Mouse (Mus musculus) liver, embryonic 14.5 days (tissue): ENCODE measurements around the gene Cd55. TPM values are rescaled to one million over a fixed set of nuclear protein-coding genes. Genes with fewer than 3 reads are reported as not detected.
A peak's percentile ranks its signal among the peaks of the same experiment; 100 is the strongest.
"Not testable (repeated sequence)": the region's sequence is repeated elsewhere in the genome, so short reads cannot be mapped to it uniquely, and the experiment has no call there.

Experiments
- ATAC-seq: fragments of 200-750 bp; cut with Nextera tagmentation; 2 replicates; pipeline ENCODE4 v1.8.0; 2017; ENCODE audit warnings: moderate number of reproducible peaks, mild to moderate bottlenecking, moderate library complexity; ENCODE audit not compliant: insufficient read depth
- DNase-seq, 3 experiments: peaks; one replicate each; pipeline ENCODE4 v3.0.0-alpha.2; 2012 to 2013; ENCODE audit warnings: low read depth in 3 of 3, low spot score in 3 of 3
- H3K27ac ChIP-seq: fragments of 300-500 bp; sonication (generic); 2 replicates; pipeline ENCODE4 v1.5.1; 2014; ENCODE audit warnings: moderate library complexity, mild to moderate bottlenecking, control low read depth, inconsistent platforms
- H3K27me3 ChIP-seq: fragments of 300-500 bp; sonication (generic); 2 replicates; pipeline ENCODE4 v1.6.1; 2014; ENCODE audit warnings: mild to moderate bottlenecking, low read length, moderate library complexity; ENCODE audit not compliant: control insufficient read depth, insufficient read depth
- H3K36me3 ChIP-seq: fragments of 300-500 bp; sonication (generic); replicated peaks from 2 replicates; pipeline ENCODE4 v1.6.1; 2014; ENCODE audit warnings: low read depth; ENCODE audit not compliant: control insufficient read depth, insufficient read depth
- H3K4me1 ChIP-seq, 2 experiments: fragments of 200-500 bp in 1 of 2; fragments of 300-500 bp in 1 of 2; sonication (generic) in 1 of 2; replicated peaks; 2 replicates each; pipeline ENCODE4 v1.6.1; 2012 to 2014; ENCODE audit warnings: antibody characterized with exemption in 1 of 2, inconsistent platforms in 1 of 2, low read length in 1 of 2; ENCODE audit not compliant: control insufficient read depth in 2 of 2, insufficient read depth in 2 of 2
- H3K4me2 ChIP-seq: fragments of 300-500 bp; sonication (generic); 2 replicates; pipeline ENCODE4 v1.6.1; 2014; ENCODE audit warnings: low read depth, mild to moderate bottlenecking, control low read depth, moderate library complexity
- H3K4me3 ChIP-seq, 2 experiments: fragments of 200-500 bp in 1 of 2; fragments of 300-500 bp in 1 of 2; sonication (generic) in 1 of 2; 2 replicates each; pipeline ENCODE4 v1.5.1; 2012 to 2014; ENCODE audit warnings: low read depth in 2 of 2, low read length in 2 of 2, mild to moderate bottlenecking in 2 of 2, control low read depth in 1 of 2, inconsistent platforms in 1 of 2, moderate library complexity in 1 of 2; ENCODE audit not compliant: insufficient read depth in 1 of 2
- H3K9ac ChIP-seq: fragments of 300-500 bp; sonication (generic); replicated peaks from 2 replicates; pipeline ENCODE4 v1.6.1; 2014; ENCODE audit warnings: mild to moderate bottlenecking, control low read depth, moderate library complexity
- H3K9me3 ChIP-seq: fragments of 300-500 bp; sonication (generic); 2 replicates; pipeline ENCODE4 v1.6.1; 2016; ENCODE audit warnings: low read length, mixed read lengths; ENCODE audit not compliant: control insufficient read depth
- CTCF ChIP-seq: IDR thresholded peaks from 2 replicates; pipeline ENCODE4 v1.5.1; 2016; ENCODE audit warnings: antibody characterized with exemption, low read depth, control low read depth
- EP300 ChIP-seq: IDR thresholded peaks from 2 replicates; pipeline ENCODE4 v1.6.1; 2016; ENCODE audit warnings: antibody characterized with exemption, low read depth
- WGBS: fragments of 180-500 bp; shearing (Covaris S2); extraction: QIAGEN DNeasy Blood & Tissue Kit; methylation state at CpG from one replicate; pipeline ENCODE4 v1.1.7; 2014; ENCODE audit not compliant: insufficient replicate concordance; 5-methylcytosine and 5-hydroxymethylcytosine counted together
- polyA plus RNA-seq, 2 experiments: library from polyadenylated mRNA; depleted of rRNA in 1 of 2; stranded (reverse) in 1 of 2; unstranded in 1 of 2; fragments of >200 nt; fragmentation: Nextera tagmentation in 1 of 2; extraction: Ambion mirVana in 1 of 2; gene quantifications; 2 replicates each; pipeline versions ENCODE4 v1.2.1 to v1.2.3; 2012 to 2014

The Cd55 gene
- polyA plus RNA-seq, 2 experiments: 15.9 to 19.6 TPM

DNA sequence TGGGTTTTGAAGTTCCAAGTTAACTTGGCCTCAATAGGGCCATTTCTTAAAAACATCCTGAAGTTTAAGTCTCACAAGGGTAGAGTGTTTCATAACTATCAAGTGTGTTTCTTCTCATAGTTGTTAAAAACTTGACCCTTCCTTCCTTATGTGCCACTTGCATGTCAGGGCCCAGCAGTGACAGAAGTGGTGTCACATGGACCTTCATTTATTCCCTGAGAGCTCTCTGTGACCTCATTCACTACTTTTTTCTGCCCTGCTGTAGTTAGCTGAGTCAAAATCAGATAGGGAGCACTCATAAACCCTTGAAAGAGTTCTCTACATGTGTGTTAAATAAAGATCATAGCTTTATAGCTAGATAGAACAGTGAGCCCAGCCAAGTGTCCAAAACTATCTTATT lies 1.6 kb upstream of the Cd55 start:
- DNase-seq (no peak), ATAC-seq (no peak)
- peaks cover 7 to 11% of the 10 kb centered on the region in 2 experiments for H3K4me1 ChIP-seq
- TF ChIP-seq CTCF: no peak
- TF ChIP-seq EP300: no peak
- H3K9me3 ChIP-seq: no peaks in the 10 kb centered on the region
- H3K4me2 ChIP-seq: no peak overlapping the region
- no peaks in the 10 kb centered on the region for H3K27me3 ChIP-seq
- H3K4me3 ChIP-seq: no peak overlapping the region
- no peak overlapping the region for H3K9ac ChIP-seq
- no peak overlapping the region for H3K27ac ChIP-seq
- H3K36me3 ChIP-seq: no peaks in the 10 kb centered on the region

DNA sequence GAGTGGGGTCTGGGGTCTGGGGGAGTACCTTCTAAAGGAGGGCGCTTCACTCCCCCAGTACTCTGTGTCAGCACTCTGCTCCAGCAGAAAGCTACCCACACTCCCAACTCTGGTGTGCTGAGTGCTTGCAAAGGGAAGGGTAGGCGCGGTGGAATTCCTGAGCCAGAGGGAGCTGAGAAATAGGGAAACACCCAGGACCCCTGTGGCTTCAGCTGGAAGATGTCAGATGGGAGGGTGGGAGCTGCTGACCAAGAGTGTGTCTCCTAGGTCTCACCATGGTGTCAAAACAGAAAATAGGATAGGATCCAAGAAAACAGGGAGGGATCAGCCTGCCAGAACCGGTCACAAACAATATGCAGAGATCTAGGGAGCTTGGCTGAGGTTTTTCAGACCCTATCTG lies 323 bp upstream of the Cd55 start:
- TF ChIP-seq EP300: no peak
- no peak for TF ChIP-seq CTCF
- Histone ChIP-seq H3K36me3 (peaks cover 2% of the 10 kb centered on the region), H3K4me1 (peaks cover 7 to 11% of the 10 kb centered on the region in 2 experiments), H3K9me3 (no peaks in the 10 kb centered on the region), H3K4me3 (peak overlapping the region; percentile 73 to 81), H3K27ac (peak overlapping the region; percentile 83), H3K9ac (peak overlapping the region; percentile 87), H3K27me3 (no peaks in the 10 kb centered on the region), H3K4me2 (peak overlapping the region; percentile 92)
- ATAC-seq: peak; percentile 3; the same call in 1 of the 2 replicates
- DNase-seq: no peak
- 11% methylated on average over 4 of the region's 4 CpGs for WGBS

DNA sequence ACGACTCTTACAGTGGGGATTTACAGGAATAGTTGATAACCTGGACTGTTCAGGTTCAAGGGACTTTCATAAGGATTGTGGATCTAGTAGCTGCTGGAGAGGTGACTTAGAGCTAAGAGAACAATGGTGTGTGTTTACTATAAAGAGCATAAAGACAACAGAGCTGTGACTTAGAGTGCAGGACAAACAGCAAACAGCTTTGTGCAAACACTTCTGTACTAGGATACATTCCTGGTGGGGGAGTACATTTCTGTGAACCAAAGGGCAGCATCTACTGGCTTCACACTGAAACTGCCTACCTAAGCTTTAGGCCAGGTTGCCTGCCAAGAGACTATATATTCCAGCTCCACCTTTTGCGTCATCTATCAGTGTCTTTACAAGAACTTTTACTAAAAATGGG lies 7.4 kb downstream of the Cd55 start:
- DNase-seq (no peak), ATAC-seq (no peak)
- H3K9ac ChIP-seq: no peak overlapping the region
- 87% methylated on average over 2 of the region's 2 CpGs for WGBS
- no peak overlapping the region for H3K4me2 ChIP-seq
- H3K27me3 ChIP-seq: no peaks in the 10 kb centered on the region
- no peak overlapping the region for H3K4me3 ChIP-seq
- TF ChIP-seq CTCF: no peak
- TF ChIP-seq EP300: no peak
- no peaks in the 10 kb centered on the region for H3K4me1 ChIP-seq
- H3K27ac ChIP-seq: no peak overlapping the region
- H3K36me3 ChIP-seq: peaks cover 6% of the 10 kb centered on the region
- no peaks in the 10 kb centered on the region for H3K9me3 ChIP-seq

DNA sequence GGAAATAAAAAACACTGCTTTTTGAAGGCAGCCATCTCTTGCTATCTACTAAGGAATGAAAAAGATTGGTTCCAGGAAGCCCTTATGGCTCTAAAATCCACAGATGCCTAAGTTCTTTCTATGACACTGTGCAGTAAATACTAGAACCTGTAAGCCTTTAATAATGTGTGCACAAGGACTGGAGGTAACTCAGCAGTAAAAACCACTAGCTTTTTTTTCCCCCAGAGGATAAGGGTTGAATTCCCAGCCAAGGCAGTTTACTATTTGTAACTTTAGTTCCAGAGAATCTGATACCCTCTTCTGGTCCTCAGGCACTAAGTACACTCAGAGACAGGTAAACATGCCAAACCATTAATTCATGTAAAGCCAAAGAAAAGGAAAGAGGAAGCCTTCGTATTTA lies 19.6 kb downstream of the Cd55 start:
- H3K4me2 ChIP-seq, H3K27me3 ChIP-seq: not testable (repeated sequence)
- whole genome bisulfite sequencing: 62% methylated on average over 1 of the region's 1 CpGs

DNA sequence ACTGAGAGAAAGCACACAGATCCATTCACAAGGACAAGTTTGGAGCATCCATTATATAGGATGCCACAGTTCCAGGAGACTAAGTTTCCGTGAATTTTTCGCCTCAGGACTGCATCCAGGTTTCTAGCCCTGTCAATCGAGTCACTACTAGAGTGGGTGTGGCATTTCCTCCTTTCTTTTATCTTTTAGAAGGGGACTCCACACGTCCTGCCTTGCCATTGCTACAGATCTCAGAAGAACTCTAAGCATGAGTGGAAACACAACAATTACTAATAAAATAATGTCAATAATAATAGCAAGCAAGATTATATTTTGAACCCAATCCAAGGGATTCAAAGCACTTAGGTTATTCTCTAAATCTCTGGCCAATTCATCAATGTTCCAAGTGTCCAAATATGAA lies 31.6 kb downstream of the Cd55 start:
- DNase-seq: no peak
- 29% methylated on average over 4 of the region's 4 CpGs for WGBS

More for the DNA sequence above, 19.6 kb downstream of the Cd55 start:
- not testable (repeated sequence) for H3K9ac ChIP-seq, ATAC-seq, DNase-seq, H3K27ac ChIP-seq, H3K9me3 ChIP-seq, H3K36me3 ChIP-seq, H3K4me1 ChIP-seq, H3K4me3 ChIP-seq

DNA sequence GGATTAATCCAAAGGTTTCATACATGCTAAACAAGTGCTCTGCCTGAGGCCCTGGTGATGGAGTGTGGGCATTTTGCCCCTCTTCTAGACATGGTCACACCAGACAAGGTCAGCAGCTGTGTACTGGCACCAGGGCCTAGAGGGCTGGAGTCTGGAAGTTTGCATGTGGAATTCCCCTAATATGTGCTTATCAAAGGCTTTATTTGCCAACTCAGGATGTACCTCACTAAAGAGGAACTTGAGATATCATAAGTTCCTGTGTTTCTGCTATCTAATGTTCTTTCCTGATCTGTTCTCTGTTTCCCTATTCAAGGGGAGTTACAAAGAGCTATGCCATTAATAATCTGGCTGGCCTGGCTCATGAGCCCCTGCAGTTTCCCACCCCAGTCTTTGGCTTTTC lies 33.9 kb downstream of the Cd55 start:
- H3K4me1 ChIP-seq, H3K4me3 ChIP-seq, H3K27me3 ChIP-seq, H3K36me3 ChIP-seq, DNase-seq, H3K27ac ChIP-seq, H3K9ac ChIP-seq, H3K9me3 ChIP-seq, H3K4me2 ChIP-seq: not testable (repeated sequence)
- peak; percentile 43; the same call in 1 of the 2 replicates for ATAC-seq

More for the DNA sequence above, 31.6 kb downstream of the Cd55 start:
- Histone ChIP-seq H3K4me3 (no peak overlapping the region), H3K4me1 (peaks cover 0 to 2% of the 10 kb centered on the region in 2 experiments; a peak in 1 of 4 replicates), H3K27me3 (no peaks in the 10 kb centered on the region), H3K4me2 (no peak overlapping the region), H3K27ac (no peak overlapping the region), H3K36me3 (no peaks in the 10 kb centered on the region), H3K9ac (no peak overlapping the region), H3K9me3 (no peaks in the 10 kb centered on the region)
- no peak for ATAC-seq
- TF ChIP-seq CTCF (no peak), EP300 (no peak)

DNA sequence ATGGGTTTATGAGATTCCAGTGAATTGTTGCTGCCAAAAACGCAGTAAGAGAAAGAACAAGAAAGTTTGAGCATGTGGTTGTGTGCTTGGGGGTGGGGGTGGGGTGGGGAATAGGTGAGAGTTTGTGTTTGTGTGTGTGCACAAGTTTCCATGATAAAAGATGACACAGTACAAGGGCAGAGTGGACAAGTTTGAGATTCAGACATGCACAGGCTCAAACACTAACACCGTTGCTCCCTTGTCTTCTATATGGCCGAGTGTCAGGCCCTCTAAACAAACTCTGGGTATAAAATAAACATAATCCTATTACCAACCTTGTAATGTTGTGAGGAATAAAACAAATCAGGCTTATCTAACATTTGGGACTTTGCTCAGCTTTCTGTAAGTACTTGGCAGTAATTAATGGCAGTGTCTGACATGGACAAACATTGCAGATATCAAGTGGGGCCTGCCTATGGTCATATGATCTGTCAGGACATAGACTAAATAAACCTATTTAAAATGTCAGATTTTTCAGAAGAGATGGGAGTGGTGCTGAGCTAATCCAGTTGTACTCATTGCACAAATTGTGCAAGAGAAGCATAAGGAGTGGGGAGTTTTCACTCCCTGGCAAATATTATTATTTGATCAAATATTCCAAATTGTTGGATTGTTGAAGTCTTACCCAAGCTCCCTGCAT lies 35.2 kb downstream of the Cd55 start:
- not testable (repeated sequence) for ATAC-seq

More for the DNA sequence above, 35.2 kb downstream of the Cd55 start:
- not testable (repeated sequence) for H3K36me3 ChIP-seq, H3K9ac ChIP-seq, H3K27ac ChIP-seq, H3K4me3 ChIP-seq, H3K4me2 ChIP-seq, H3K9me3 ChIP-seq, H3K27me3 ChIP-seq, DNase-seq, H3K4me1 ChIP-seq
- WGBS: 44% methylated on average over 2 of the region's 3 CpGs
